Mouse (Mus musculus): Measurements from ENCODE around the gene Chn2.

The Chn2 gene

DNA sequence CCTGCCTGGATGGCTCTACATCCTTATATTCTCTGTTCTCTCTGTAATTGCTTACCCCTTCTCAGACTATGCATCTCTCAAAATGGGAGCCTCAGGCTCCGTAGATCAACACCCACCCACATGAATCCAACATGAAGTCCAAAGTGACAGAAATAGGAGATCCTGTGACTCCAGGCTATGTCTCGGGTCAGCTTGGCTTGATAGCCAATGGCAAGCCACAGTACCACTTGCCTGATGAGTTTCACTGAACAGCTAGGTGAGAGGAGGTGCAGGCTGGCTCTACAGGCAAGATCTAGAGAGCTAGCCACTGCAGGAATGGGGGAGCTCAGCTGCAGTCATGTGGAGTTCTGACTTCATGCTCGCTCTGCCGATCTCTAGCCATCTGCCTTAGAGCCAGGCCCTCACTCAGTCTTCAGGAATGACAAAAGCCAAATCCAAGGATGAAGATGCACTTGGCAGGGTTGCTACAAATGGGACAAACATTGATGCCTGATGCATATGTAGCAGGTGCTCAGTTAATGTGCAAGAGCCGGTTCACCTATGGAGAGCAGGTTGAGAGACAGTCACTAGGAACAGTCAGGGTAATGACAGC lies 158.6 kb downstream of the Chn2 start:
- DNase-seq (ENCODE audit: low read depth, low spot score): no peak

DNA sequence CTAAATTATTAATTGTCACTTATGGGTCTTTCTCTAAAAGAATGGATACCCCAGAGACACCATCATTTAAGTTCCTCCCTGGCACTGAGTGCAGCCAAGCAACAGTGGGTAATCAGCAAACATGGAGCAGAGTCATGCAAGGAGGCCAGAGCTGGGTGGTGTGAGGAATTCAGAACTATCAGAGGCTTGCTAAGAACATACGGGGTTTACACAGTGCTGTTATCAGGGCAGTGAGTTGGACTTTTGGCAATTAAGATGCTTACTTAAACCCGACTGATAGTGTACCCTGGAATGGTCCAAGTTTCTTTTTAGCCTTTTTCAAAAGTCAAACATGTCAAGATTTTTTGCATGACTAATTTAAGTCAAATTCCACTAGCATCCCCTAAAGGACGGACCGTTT lies 160.2 kb downstream of the Chn2 start:
- no peak for DNase-seq (ENCODE audit: low read depth, low spot score)

DNA sequence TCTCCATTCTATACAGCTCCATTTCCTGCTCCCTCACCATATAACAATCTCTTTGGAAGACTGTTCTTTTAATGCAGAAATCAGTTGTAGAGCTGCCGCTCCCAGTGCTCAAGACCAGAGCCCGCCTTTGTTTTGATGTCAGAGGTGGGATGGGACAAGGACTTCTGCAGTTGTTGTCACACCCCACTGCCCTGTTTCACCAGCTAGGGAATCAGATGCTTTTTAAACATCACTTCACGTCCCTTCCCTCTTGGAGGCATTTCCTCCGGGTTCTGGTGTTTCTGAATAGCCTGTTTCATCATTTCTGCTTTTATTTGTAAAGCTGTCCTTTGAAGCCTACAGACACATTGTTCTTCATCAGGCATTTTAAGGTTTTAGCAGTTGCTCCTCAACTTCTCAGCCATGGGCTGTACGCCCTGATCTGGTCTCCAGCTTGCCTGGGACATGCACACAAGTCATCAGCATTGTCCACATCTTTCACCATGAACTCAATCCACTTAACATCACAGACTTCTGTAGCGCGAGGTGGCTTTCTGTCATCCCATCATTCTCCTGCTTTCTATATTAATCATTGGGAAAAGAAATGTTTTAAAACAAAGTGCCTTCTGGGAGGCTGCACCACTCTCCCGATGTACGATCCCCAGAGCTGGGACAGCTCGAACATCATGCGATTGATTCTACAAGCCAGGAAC lies 160.8 kb downstream of the Chn2 start:
- no peak for DNase-seq (ENCODE audit: low read depth, low spot score)

DNA sequence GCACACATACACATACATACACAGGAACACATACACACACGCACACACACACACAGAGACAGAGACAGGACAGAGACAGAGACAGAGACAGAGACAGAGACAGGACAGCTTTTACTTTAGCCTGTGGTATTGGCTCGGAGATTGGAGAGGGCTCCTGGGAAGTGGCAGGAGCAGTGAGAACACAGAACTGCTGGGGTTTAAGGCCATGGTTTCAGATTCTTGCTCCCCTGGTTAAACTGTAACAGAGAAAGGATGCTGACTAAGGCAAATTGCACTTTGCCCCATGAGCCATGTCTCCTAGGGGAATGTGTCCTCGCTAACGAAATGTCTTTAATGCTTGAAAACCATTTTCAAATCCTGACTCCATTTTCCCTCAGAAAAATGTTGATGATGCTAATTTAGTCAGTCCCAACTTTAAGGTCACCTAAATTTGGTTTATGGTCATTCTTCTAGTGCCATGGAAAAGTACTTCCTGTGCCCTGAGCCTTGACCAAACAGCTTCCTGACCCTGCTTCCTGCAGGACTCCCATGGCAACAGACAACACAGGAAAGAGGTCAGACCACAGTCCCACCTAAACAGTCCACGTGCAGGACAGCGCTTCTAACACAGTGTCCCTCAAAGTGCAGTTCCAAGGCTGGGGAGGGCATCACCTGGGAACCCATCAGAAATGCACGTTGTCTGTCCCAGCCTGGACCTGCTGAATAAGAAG lies 163.1 kb downstream of the Chn2 start:
- no peak for DNase-seq (ENCODE audit: low read depth, low spot score)

DNA sequence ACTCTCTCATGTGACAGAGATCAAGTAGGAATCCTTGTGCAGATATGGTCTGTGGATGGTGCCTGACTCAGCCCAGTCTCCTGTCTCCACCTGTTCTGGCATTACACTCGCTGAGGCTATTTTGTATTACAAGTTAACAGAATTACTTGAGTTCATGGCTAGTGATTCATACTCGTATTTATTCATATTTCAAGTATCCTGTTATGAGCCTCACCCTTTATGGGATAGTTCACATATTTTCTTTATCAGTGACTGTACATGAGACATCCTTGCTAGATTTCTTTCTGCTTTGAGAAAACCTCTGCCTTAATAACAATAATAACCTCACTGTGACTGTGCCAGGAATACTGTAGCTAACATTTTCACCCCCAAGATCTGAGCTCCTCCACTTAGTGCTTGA lies 164.0 kb downstream of the Chn2 start:
- no peak for DNase-seq (ENCODE audit: low read depth, low spot score)

DNA sequence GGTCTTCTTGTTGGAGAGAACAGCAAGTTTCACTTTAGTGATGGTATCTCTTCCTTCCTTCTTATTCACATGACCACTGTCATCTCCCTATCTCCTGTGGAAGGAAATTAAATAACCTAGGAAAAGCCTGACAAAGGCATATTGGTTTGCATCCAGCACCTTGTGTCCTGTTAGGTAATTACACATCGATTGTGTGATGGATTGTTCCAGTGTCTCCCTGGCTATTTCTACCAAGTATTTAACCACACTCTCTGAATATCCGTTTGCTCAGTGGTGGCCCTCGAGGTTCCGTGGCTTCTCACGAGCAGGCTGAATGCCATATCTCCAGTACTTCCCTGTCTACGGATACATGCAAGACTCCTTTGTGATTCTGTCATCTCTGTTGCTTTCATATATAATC lies 164.6 kb downstream of the Chn2 start:
- DNase-seq (ENCODE audit: low read depth, low spot score): no peak

DNA sequence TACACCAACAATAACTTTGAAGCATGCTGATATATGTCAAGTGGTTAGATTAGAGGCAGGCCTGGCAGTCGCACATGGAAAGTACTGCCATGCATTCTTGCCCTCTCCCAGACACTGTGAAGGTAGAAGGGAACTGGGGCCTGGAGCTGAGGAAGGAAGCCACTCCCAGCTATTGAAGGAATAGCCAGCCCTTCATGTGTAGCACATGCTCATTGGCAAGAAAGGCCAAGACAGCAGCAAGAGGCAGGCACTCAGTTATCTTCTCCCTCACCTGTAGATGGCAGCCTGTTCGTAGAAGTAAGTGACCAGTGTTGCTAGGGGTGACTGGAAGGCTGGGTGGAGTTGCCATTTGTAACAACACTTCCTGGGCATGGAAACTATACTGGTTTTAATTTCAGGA lies 165.6 kb downstream of the Chn2 start:
- peak; percentile 42 for DNase-seq (ENCODE audit: low read depth, low spot score)

DNA sequence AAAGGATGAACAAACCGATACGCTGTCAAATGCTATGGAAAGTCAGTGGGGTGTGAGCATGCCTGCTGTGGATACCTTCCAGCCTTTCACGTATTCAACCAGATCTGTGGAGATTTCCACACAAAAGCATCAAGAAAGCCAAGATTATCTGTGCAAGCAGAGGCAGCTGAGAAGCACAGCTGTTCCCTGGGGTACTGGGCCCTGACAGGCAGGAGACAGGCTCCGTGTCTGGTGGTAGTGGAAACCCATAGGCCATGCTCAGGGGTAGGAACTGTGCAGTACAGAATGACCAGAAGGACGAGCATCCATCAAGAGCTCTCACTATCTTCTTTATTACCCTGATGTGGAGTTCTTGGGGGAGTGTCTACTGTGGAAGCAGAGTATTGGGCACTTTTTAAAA lies 166.1 kb downstream of the Chn2 start:
- DNase-seq (ENCODE audit: low read depth, low spot score): no peak

DNA sequence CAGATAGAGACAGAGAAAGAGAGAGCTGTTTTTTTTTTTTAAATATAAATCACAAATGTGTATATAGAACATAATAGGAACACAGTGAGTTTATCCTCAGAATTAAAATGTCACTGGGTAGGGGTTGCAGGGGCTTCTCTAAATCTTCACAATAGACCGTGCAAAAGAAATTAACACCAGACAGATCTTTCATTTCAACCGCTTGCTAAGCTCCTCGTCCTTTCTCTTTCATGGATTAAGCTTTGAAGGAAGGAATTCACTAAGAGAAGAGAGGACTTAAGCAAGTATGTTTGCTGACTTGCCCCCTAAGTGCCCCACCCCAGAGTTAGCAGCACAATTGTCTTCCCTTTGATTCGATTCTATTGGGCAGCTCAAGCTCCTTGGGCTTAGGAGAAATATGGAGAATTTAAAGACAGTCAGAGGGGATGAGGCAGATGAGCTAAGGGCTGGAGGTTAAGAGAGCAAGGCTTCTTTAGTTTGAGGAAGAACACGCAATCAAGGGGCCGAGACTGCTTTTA lies 166.9 kb downstream of the Chn2 start:
- no peak for DNase-seq (ENCODE audit: low read depth, low spot score)

DNA sequence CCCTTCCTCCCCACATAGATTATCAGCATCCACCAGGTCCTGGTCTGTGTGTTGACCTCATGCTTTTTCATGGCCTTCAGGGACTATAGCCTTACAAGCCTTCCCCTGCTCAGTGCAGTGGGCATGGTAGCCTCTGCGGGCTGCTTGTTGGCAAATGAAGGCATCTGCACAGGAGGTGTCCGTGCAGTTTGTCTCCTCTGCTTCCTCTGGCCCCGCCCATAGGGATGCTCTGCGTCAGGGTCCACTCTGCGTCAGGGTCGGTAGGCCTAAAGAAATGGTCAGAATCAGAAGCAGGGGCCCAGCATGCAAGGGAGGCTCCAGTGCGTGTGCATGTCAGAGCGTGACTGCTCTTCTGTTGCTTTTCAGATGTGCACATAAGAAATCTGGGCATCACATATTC lies 169.4 kb downstream of the Chn2 start:
- no peak for DNase-seq (ENCODE audit: low read depth, low spot score)

DNA sequence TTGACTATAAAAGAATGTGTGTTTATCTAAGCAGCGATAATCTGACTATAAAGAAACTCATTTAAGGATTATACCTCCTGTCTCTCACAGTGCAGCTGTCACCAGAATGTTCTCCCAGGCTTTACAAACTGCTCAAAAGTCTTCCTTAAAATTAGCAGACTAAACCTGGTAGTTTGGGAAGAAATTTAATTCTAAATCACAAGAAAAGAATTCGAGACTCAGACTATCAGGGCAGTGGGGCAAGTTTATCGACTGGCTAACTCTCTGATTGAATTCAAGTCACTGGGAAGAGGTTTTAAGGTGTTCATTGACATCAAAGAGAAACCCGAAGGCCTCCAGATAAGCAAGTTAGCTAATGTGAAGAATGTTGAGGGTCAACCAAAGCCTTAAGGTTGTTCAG lies 171.6 kb downstream of the Chn2 start:
- no peak for DNase-seq (ENCODE audit: low read depth, low spot score)

DNA sequence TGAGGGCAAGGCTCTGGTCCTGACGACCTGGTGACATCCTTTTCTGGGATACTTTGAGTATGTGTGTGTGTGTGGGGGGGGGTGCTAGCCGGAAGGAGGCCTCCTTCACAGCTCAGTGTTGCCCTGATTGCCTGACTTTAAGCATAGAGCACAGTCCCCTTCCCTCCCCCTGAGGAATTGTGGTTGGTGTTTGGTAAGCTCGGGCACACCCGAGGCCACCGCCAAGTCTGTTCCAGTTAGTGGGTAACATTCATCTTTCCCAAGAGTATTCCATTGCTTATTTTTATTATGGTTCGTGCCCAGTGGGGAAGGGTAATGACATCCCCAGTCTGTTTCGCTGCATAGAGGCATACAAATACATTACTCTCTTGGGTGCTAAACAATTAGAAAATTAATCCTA lies 172.6 kb downstream of the Chn2 start:
- no peak for DNase-seq (ENCODE audit: low read depth, low spot score)

DNA sequence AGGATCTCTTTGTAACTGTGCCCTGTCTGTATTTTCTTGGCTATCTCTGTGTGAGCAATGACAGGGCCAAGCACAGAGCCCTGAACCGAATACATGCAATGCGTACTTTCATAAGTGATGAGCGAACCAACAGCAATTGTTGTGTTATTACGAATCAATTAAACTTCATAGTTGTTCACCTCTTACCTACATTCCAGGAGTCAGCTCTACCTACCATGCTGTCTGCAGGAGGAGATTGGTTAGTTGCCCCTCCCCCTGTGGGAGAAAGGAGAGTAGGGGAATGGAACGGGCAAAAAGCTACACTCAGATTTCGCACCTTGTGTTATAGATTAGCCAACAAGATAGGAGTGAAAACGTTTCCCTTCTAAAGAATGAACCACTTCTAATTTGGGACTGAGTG lies 174.4 kb downstream of the Chn2 start:
- no peak for DNase-seq (ENCODE audit: low read depth, low spot score)

DNA sequence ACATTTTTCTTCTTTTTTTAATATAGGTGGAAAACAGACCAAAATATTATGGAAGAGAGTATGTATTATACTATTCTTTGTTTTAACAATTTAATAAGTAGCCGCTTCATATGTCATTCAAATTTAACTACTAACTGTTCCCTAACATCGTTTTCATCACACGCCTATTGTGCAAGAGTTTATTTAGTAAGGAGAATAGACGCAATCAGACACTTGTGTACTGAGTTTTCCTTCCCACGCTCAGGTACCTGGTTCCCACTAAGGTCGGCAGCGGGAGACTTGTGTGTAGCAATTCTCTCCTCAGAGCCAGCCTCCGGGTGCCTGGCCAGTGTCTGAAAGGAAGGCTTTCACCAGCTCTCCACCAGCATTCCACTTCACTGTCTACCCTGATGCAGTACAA lies 176.3 kb downstream of the Chn2 start:
- DNase-seq (ENCODE audit: low read depth, low spot score): no peak

DNA sequence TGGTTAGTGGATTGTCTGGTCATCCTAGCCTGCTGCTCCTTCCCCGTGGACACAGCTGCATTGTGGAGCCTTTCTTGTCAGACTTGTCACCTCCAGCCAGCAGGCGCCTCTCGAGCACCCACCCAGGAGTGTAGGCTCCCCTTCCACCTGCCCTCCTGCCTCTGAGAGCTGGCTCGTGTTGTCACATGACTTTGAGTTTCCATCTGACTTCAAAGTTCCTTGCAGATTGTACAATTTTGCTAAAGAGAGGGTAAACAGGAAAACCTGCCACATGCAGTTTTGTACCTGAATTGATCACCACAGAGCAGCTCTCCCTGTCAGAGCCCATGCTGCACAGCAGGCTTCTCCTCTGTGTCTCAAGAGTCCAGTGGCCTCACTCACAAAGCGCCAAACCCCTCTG lies 177.2 kb downstream of the Chn2 start:
- DNase-seq (ENCODE audit: low read depth, low spot score): peak; percentile 57

DNA sequence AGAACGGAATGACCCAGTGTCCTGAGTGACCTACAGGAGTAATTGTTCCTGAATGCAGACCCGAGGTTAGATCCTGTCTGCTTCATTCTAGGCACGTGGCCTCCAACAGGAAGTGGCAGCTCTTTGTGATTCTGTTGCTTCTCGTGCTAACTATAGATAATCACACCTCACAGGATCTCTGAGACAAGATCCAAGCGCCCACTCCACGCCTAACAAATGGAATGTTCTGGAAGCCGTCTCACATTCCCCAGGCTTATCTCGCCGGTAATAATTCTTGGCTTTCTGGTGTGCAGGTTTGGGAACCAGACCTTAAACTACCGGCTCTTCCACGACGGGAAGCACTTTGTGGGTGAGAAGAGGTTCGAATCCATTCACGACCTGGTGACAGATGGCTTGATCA lies 180.8 kb downstream of the Chn2 start:
- DNase-seq (ENCODE audit: low read depth, low spot score): no peak

DNA sequence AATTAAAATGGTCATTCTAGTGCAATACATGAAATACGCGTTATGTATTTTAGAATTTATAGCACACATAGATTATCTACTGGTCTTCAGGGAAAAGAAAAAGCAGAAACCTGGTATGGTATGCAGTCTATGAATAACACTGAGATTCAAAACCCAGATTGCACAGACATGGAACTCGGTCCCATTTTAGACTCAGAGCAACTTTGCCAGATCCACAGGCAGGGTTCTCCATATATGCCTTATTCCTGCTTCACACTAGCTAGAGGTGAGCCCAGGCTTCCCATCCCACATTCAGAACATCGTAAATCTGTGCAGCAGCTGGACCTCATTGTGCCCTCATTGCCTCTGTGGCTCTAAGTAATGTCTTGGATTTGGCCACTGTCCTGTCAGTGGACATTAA lies 184.2 kb downstream of the Chn2 start:
- no peak for DNase-seq (ENCODE audit: low read depth, low spot score)

DNA sequence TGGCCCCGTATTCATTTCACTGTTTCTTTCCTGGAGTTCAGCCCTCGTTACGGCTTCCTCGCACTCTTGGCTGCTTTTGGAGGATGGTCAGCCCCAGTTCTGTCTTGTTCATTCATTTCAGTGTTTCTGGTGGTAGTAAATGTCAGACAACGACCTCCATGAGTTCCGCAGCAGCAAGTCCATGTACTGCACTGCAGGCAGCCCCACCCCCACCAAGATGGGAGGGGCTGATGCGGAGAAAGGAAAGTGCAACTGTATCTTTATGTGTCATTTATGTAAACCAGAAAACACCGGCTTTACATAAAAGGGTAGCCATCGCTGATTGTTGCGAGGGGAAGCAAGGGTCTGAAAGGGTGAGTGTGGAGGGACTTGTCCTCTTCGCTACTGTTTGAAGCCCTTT lies 185.0 kb downstream of the Chn2 start:
- peak; percentile 44 for DNase-seq (ENCODE audit: low read depth, low spot score)

DNA sequence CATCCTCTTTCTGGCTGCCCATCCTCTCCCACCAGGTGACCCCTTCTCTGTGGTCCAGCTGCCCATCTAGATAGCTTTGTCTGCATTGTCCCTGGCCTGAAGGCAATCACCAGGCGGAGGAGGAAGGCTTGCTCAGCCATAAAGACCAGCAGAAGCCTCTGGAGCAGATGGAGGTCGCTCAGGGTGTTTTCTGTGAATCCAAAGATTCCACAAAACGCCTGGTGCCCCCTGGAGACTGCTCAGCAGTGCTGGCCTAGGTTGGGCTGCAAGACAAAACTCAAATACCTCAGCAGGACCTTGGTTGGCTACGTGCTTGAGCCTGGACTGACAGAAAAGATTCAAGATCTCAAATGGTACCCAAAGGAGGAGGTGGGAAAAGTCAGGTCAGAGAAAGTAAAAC lies 186.0 kb downstream of the Chn2 start:
- DNase-seq (ENCODE audit: low read depth, low spot score): no peak

DNA sequence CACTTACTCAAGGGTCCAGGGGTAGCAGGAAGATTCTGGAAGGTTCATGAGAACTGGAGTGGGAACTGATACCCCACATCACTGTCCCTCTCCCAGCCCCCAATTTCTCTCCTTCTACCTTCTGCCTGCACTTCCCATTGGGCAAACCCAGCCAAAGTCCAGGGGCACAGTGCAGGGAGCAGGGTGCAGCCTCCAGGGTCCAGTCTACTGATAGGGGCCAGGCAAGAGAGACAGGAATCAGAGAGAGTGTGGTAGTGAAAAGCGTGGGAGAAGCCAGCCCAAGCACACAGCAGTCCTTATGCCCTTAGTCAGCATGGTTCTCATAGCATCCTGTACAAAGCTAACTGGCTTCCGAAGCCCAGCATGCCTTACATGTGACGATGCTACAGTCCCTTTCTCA lies 187.7 kb downstream of the Chn2 start:
- no peak for DNase-seq (ENCODE audit: low read depth, low spot score)

DNA sequence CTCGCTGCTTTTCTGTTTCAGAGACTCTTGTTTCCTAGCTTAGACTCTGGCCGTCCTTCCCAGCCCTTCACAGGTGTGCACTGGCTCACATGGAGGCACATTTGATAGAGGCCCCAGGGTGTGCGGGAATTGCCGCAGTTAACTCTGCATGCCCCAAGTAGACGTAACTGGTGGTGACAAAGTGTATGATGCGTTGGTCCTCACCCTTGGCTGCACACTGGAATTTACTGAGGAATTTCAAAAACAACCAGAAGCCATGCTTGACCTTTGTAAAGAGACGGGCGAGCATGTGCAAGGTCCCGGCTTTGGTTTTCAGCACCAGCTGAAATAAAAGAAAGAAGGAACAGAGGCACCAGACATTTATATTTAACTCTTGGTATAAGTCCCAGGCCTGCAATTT lies 189.1 kb downstream of the Chn2 start:
- no peak for DNase-seq (ENCODE audit: low read depth, low spot score)

DNA sequence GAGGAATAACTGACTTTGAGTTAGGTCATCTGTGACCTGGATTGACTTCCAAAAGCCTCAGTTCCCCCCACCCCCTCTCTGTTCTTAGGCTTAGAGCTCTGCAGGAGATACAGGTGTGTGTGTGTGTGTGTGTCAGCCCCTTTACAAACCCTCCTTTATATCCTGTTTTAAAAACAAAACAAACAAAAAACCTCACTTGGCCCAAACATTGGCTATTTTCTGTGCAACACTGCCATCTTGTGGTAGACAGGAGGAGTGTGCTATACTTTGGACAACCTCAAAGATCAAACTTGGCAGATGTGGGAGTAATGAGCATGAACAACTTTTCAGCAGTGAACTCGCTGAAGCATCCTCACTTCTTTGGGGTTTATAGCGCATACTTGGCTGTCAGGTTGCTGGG lies 189.5 kb downstream of the Chn2 start:
- peak; percentile 71 for DNase-seq (ENCODE audit: low read depth, low spot score)
